Mouse (Mus musculus) heart, adult 11 months (tissue): Measurements from ENCODE around the gene Olfr904.
"Not testable (repeated sequence)": the region's sequence is repeated elsewhere in the genome, so short reads cannot be mapped to it uniquely, and the experiment has no call there.

ENCODE experiments used
- DNase-seq: peaks from one replicate; pipeline ENCODE4 v3.0.0; 2022

The Olfr904 gene

GRCm38 (mm10) chr9:38462844-38463243 lies at the start of gene Olfr904:
Olfr904 (plus strand) TSS chr9:38463144.
- DNase-seq, result no peak

GRCm38 (mm10) chr9:38413502-38413901 lies 49.4 kb upstream of the Olfr904 start:
- DNase-seq, result not testable (repeated sequence)

- no peak for DNase-seq
Observed at GRCm38 (mm10) chr9:38423801-38424200, 39.1 kb upstream of the Olfr904 start.

GRCm38 (mm10) chr9:38427026-38427425 lies 35.9 kb upstream of the Olfr904 start:
- no peak for DNase-seq

- DNase-seq, result no peak
Observed at GRCm38 (mm10) chr9:38429155-38429554, 33.8 kb upstream of the Olfr904 start, which contains the start of gene Olfr901. Olfr901 (plus strand) TSS chr9:38429455.

GRCm38 (mm10) chr9:38447352-38447751 lies 15.6 kb upstream of the Olfr904 start, which contains the start of gene Olfr902:
Olfr902 (plus strand) TSS chr9:38447652.
- DNase-seq, result no peak

- no peak for DNase-seq
Observed at GRCm38 (mm10) chr9:38470807-38471206, 7.9 kb downstream of the Olfr904 start, which contains the start of gene Olfr905. Olfr905 (plus strand) TSS chr9:38471107.

GRCm38 (mm10) chr9:38486785-38487184 lies 23.8 kb downstream of the Olfr904 start, which contains the start of gene Olfr906:
Olfr906 (plus strand) TSS chr9:38487085.
- DNase-seq, result no peak

- no peak for DNase-seq
Observed at GRCm38 (mm10) chr9:38495501-38495900, 32.6 kb downstream of the Olfr904 start, which contains the start of gene Olfr907. Olfr907 (plus strand) TSS chr9:38495801.

- peak; percentile 78 for DNase-seq
Observed at GRCm38 (mm10) chr9:38512353-38512752, 49.4 kb downstream of the Olfr904 start.
